Mouse (Mus musculus): ENCODE data around the gene Gemin7. TPM values are rescaled to one million over a fixed set of nuclear protein-coding genes. Genes with fewer than 3 reads are reported as not detected.

Gemin7 gene
- total RNA-seq, 1 experiment from 2014 or later, result 68.5 TPM

- ATAC-seq (replicated peaks; ENCODE audit: insufficient number of reproducible peaks, low FRiP score, low TSS enrichment, poor library complexity, severe bottlenecking), result no peak
Measured at GRCm38 (mm10) chr7:19580634-19581033, 3.2 kb upstream of the Gemin7 start.

DNA sequence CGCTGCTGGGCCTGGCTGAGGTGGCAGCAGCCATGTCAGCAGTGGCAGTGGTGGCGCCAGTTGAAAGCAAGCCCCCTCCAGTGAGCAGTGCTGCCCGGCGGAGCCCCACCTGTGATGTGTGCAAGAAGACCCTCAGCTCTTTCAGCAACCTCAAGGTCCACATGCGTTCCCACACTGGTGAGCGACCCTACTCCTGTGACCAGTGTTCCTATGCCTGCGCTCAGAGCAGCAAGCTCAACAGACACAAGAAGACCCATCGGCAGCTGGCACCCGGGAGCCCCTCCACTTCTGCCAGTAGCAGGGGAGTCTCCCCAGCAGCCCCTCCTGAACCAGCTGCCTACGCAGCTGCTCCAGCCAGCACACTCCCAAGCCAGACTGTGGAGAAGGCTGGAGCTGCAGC lies 2.4 kb upstream of the Gemin7 start:
- no peak for ATAC-seq (replicated peaks; ENCODE audit: insufficient number of reproducible peaks, low FRiP score, low TSS enrichment, poor library complexity, severe bottlenecking)

DNA sequence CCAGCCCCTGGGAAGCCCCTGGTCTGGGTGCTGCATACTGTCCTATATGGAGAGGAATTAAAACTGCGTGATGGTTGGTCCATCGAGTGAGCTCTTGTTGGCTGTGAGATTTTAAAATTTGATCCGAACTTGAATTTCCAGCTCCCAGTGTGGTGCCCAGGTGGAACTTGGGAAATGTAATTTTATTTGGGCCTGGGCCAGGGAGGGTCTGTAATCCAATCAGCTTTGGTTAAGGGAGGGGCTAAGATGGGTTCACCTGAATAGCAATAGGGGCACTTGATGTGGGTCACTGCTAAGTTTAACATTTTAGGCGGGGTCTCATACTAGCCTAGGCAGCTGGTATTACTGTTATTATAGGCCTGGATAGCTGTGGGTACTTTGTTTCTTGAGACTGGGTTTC lies 1.0 kb upstream of the Gemin7 start:
- no peak for ATAC-seq (replicated peaks; ENCODE audit: insufficient number of reproducible peaks, low FRiP score, low TSS enrichment, poor library complexity, severe bottlenecking)

DNA sequence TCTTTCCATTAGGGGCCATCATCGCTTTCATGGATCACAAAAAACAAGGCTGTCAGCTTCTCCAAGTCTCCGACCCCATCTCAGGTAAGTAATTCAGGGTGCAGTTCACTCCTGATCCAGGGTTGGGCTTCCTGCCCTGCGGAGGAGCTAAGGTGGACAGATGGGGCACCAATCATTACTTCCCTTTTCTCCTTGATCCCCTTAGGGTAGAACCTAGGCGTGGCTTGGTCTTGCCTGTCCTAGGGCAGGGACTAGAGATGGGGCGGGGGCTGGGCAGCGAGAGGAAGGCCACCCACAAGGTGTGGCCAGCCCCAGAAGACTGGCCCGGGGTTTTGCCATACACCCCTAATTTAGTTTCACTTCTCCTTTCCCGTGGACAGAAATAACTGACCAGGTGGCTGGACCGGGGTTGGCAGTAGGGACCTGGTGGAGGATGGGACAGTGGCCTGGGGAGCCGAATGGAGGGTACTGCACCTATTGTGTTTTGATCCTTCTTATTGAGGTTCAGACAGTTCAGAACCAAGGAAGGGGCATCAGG lies 551 bp upstream of the Gemin7 start:
- peak; percentile 77 for ATAC-seq (replicated peaks; ENCODE audit: insufficient number of reproducible peaks, low FRiP score, low TSS enrichment, poor library complexity, severe bottlenecking)

DNA sequence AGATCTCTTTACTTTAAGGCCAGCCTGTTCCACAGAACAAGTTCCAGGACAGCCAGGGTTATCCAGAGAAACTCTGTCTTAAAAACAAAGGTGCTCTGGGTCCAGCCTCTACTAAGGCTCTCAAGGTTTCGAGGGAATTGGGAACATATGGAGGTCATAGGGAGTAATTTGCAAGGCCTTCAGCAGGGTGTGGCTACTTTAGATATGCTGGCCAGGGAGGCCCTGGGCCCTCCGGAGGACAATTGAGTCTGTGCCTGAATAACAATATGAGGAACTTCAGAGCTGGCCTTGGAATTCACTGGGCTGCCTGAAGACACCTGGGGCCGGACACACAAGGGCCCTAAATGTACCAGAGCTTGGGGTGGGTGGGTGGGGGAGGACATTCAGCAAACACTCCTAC lies 1.8 kb downstream of the Gemin7 start:
- no peak for ATAC-seq (replicated peaks; ENCODE audit: insufficient number of reproducible peaks, low FRiP score, low TSS enrichment, poor library complexity, severe bottlenecking)

DNA sequence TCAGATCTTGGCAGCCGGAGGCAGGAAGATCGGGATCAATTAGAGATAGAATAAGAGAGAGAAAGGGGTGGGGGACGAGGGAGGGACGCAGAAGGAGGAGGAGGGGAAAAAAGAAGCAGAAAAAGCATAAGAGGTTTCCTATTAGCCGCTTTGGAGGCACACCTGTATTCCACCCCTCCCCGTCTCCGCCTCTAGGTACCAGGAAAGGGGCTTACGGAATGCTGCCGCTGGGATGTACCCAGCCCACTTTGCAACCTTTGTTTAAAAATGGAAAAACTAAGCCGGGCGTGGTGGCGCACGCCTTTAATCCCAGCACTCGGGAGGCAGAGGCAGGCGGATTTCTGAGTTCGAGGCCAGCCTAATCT lies 3.6 kb downstream of the Gemin7 start:
- ATAC-seq (replicated peaks; ENCODE audit: insufficient number of reproducible peaks, low FRiP score, low TSS enrichment, poor library complexity, severe bottlenecking), result no peak

DNA sequence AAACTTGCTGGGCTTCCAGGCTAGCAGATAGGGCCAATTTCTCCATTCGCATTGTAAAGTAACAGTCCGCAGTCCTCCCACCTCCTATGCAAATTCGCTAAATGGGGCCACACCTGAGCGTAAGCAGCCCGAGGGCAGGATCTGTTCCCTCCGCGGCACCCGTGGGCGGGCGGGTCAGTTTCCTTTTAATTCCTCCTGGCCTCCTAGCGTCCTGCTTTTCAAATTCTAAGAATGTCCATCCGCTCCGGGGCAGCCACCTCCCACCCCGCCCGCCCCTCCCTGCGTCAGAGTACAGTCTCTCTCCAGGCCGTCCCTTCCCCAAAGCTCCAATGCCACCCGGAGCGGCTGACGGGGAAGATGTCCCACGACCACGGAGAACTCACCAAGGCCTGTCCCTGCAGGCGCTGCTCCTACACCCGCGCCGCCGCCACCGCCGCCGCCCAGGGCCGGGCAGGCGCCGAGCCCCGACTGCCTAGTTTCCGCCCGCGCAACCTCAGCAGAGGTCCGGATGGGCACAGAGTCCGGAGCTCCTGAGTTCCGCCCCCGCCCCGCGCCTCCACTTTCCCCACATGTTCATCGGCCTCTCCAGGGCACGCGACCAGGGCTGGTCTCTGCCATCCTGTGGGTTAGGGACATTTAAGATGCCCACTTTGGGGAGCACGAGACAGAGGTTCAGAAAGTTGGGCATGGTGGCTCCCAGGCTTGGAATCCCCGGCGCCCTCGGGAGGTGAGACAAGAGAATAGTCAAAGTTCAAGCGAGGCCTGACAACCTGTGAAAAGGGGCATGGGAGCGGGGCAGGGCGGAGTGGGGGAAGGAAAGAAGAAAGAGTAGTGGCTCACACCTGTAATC lies 4.2 kb downstream of the Gemin7 start:
- ATAC-seq (replicated peaks; ENCODE audit: insufficient number of reproducible peaks, low FRiP score, low TSS enrichment, poor library complexity, severe bottlenecking), result peak; percentile 59

- no peak for ATAC-seq (replicated peaks; ENCODE audit: insufficient number of reproducible peaks, low FRiP score, low TSS enrichment, poor library complexity, severe bottlenecking)
Measured at GRCm38 (mm10) chr7:19569647-19570046, 7.7 kb downstream of the Gemin7 start.

DNA sequence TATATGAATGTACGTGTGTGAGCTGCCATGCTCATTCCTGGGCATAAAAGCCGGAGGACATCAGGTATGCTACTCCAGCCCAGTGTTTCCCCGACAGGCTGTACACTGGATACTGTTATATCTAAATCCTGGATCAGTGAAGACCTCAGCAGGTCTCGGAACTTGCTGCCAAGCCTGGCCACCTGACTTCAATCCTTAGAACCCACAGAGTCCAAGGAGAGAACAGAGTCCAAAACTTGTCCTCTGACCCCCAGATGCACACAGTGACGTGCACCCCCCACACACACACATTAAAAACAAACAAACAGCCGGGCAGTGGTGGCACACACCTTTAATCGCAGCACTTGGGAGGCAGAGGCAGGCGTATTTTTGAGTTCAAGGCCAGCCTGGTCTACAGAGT lies 10.0 kb downstream of the Gemin7 start:
- no peak for ATAC-seq (replicated peaks; ENCODE audit: insufficient number of reproducible peaks, low FRiP score, low TSS enrichment, poor library complexity, severe bottlenecking)

GRCm38 (mm10) chr7:19565803-19566202 lies 11.6 kb downstream of the Gemin7 start:
- ATAC-seq (replicated peaks; ENCODE audit: insufficient number of reproducible peaks, low FRiP score, low TSS enrichment, poor library complexity, severe bottlenecking), result no peak

DNA sequence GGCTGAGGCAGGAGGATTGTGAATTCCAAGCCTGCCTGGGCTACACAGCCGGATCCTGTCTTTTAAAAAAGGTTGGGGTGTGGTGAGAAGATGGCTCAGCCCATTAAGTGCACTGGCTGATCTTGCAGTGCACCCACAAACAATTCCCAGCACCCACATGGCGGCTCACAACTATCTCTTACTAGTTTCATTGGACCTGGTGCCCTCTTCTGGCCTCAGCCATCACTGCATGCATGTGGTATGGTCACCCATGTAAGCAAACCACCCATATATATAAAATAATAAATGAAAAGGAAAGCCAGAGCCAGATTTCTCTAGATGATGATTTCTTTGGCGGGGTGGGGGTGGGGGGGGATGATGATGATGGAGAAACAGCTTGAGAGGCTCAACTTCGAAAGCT lies 12.9 kb downstream of the Gemin7 start:
- no peak for ATAC-seq (replicated peaks; ENCODE audit: insufficient number of reproducible peaks, low FRiP score, low TSS enrichment, poor library complexity, severe bottlenecking)

DNA sequence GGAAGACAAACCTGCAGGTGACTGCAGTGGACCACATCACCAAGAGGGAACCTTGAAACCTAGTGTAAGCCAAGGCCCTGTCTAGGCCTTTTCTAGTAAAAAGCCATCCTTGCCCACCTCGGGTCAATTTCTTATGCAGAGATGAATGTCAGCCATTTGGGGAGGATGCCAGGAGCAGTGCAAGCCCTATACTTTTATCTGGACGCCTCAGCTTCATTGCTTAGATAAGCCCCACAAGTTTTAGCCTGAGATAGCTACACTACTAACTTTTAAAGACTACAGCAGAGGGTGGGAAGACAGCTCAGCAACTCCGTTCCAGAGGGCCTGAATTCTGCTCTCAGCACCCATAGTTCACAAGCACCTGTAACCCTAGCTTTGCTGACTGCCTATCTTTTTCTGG lies 13.5 kb downstream of the Gemin7 start:
- ATAC-seq (replicated peaks; ENCODE audit: insufficient number of reproducible peaks, low FRiP score, low TSS enrichment, poor library complexity, severe bottlenecking), result no peak

DNA sequence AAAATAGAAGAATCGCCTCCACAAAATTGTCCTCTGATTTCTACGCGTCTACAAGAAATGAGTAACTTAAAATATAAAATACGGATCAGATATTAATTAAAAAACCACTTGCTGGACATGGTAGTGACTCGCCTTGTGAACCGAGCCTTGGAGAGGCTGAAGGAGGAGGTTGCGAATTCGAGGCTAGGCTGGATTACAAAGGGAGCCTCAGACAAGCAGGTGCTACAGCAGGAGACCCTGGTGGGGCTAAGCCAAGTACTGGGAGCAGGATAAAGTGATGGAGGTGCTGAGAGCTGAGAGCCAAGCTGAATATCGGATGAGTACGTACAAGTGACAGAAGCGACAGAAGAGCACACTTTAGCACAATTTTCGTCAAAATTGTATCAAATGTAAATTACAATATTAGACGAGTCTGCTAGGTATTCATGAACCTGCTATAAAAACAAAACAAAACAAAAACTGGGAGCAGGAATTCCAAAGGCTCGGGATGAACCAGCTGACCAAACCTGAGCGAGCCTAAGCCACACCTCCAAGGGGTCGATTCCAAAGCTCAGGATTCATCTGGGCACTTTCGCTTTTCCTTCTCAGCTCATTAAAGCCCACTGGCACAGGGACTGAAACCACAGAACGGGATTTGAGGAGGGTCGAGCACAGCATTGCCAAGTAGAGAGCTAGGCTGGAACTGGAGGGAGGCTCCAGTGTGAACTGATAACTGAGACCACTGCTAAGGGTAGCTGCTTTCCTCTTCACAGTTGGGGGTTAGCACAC lies 14.6 kb downstream of the Gemin7 start, which contains the start of gene Ppp1r37:
Gene Ppp1r37 (minus strand): TSS at position 434 of the 768 bp plus-strand sequence.
- ATAC-seq (replicated peaks; ENCODE audit: insufficient number of reproducible peaks, low FRiP score, low TSS enrichment, poor library complexity, severe bottlenecking), result no peak

DNA sequence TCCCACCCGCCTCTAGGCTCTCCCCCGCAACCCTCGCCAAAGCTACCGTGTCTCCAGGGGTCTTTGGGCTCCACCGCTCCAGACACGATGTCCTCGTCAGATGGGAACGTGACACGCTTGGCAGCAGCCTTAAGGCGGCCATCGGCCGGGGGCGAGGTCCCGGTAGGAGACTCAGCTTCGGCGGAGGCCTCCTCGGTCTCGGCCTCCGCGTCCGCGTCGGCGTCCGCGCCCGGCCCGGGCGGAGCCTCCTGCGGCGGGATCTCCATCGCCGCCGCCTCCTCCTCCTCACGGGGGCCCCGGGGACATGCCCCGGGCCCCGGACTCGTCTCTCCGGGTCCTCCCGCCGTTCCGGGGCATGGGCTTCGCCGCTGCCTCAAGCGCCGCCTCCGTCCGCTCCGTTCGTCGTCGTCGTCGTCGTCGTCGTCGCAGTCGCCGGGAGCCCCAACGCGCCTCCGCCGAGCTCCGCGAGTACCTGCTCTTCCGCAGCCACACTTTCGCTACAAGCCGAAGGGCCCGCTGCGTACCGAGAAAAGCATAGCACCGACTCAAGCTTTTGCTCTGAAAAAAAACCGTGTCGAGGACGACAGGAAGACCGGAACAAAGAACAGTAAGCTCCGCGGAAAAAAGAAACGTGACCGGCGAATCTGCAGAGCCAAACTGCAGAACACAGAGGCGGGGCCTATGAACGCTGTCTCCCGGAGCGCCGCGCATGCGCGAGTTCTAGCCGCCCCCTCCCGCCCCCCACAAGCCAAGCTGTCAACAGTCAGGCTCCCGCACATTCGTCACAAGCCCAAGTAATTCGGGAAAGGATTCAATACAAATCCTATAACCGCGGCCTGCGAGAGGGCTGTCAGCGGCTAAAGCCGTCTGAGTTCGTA lies 15.4 kb downstream of the Gemin7 start:
- ATAC-seq (replicated peaks; ENCODE audit: insufficient number of reproducible peaks, low FRiP score, low TSS enrichment, poor library complexity, severe bottlenecking), result peak; percentile 54

DNA sequence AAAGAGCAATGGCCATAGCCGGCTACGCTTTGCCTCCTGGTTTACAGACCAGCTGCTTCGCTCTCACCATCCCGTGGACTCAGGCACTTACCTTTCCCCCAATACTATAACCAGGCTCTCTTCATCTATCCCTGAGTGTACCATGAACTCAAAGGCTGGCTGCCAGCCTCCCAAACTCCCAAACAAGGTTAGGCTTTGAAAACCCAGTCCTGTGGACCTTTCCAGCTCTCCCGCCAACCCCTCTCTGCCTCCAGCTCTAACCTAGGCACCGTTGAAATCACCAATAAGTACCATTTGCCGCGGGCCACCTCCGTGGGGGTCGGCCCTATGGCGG lies 16.0 kb downstream of the Gemin7 start:
- no peak for ATAC-seq (replicated peaks; ENCODE audit: insufficient number of reproducible peaks, low FRiP score, low TSS enrichment, poor library complexity, severe bottlenecking)

DNA sequence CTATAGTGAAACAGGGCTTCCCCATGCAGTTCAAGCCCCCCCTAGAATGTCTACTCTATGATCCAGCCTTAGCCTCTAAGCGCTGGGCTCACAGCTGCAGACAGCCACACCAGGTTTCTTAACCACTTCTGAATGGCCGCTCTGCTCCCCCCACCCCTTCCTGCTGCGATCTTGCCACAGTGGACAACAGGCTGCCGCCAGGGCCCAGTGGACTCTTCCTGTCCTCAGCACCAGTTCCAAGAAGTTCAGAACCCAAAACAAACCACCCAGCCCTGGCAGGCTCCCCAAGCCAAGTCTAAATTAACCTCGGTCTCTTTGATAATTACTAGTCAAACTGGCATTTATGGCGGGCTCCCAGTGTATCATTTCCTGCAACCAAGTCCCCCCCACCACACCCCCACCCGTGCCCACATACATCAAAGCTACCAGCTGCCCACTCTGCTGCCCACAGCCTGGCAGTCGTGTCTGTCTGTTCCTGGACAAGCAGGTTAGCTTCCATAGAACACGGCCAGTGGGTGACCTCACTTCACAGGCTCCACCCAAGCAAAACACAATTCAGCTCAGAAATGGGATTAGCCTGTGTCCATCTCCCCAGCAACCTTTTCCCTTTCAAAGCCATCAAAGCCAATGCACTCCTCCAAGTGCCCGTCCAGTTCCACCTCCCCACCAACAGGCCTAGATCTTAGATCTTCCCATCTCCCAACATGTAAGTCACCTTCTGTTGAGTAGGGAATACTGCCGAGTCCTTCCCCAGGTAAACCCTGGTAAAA lies 16.7 kb downstream of the Gemin7 start:
- ATAC-seq (replicated peaks; ENCODE audit: insufficient number of reproducible peaks, low FRiP score, low TSS enrichment, poor library complexity, severe bottlenecking), result no peak

- no peak for ATAC-seq (replicated peaks; ENCODE audit: insufficient number of reproducible peaks, low FRiP score, low TSS enrichment, poor library complexity, severe bottlenecking)
Measured at GRCm38 (mm10) chr7:19558965-19559364, 18.4 kb downstream of the Gemin7 start.
